Mouse (Mus musculus) ES-E14 (cell line): ENCODE measurements around the gene Abca8b. TPM values are rescaled to one million over a fixed set of nuclear protein-coding genes. Genes with fewer than 3 reads are reported as not detected.
A peak's percentile ranks its signal among the peaks of the same experiment; 100 is the strongest.

Experiments used
- DNase-seq: peaks from one replicate; pipeline ENCODE4 v3.0.0-alpha.2; 2013; ENCODE audit warnings: low read depth, low spot score
- H3K27ac ChIP-seq: 2 replicates; pipeline ENCODE4 v1.5.1; 2012; ENCODE audit warnings: low read depth, mild to moderate bottlenecking, low read length, moderate library complexity, mixed read lengths; ENCODE audit not compliant: poor library complexity, insufficient read depth, severe bottlenecking
- H3K36me3 ChIP-seq: 2 replicates; pipeline ENCODE4 v1.6.1; 2012; ENCODE audit warnings: mild to moderate bottlenecking, low read length, moderate library complexity, mixed read lengths; ENCODE audit not compliant: control insufficient read depth, poor library complexity, insufficient read depth, severe bottlenecking
- H3K4me1 ChIP-seq, 2 experiments: fragments of 150-350 bp in 1 of 2; sonication (generic) in 1 of 2; 2 replicates each; pipeline ENCODE4 v1.6.1; 2012; ENCODE audit warnings: low read length in 2 of 2, mild to moderate bottlenecking in 1 of 2, mixed read lengths in 1 of 2; ENCODE audit not compliant: control insufficient read depth in 2 of 2, insufficient read depth in 2 of 2, poor library complexity in 1 of 2
- H3K4me3 ChIP-seq, 2 experiments: fragments of 150-350 bp in 1 of 2; sonication (generic) in 1 of 2; 2 replicates each; pipeline ENCODE4 v1.5.1; 2012; ENCODE audit warnings: low read length in 2 of 2, low read depth in 1 of 2, mild to moderate bottlenecking in 1 of 2, mixed read lengths in 1 of 2; ENCODE audit not compliant: insufficient read depth in 1 of 2, poor library complexity in 1 of 2, severe bottlenecking in 1 of 2
- H3K9ac ChIP-seq: 2 replicates; pipeline ENCODE4 v1.6.1; 2012; ENCODE audit warnings: low read depth, mild to moderate bottlenecking, low read length, mixed read lengths; ENCODE audit not compliant: poor library complexity, insufficient read depth, severe bottlenecking
- H3K9me3 ChIP-seq: fragments of 150-350 bp; sonication (generic); 2 replicates; pipeline ENCODE4 v1.6.1; 2012; ENCODE audit warnings: low read depth, mild to moderate bottlenecking, low read length; ENCODE audit not compliant: control insufficient read depth, insufficient read depth
- CHD2 ChIP-seq: IDR thresholded peaks from 2 replicates; pipeline ENCODE4 v1.6.1; 2014; ENCODE audit warnings: mild to moderate bottlenecking, low read depth, low read length, inconsistent platforms
- HCFC1 ChIP-seq: IDR thresholded peaks from 2 replicates; pipeline ENCODE4 v1.6.1; 2012; ENCODE audit warnings: low read length, inconsistent platforms, borderline replicate concordance; ENCODE audit not compliant: insufficient read depth
- MAFK ChIP-seq: IDR thresholded peaks from 2 replicates; pipeline ENCODE4 v1.6.1; 2014; ENCODE audit warnings: mild to moderate bottlenecking, low read depth, low read length, inconsistent platforms; ENCODE audit not compliant: insufficient read depth
- ZC3H11A ChIP-seq: IDR thresholded peaks from 2 replicates; pipeline ENCODE4 v1.6.1; 2012; ENCODE audit warnings: low read depth, mild to moderate bottlenecking, inconsistent platforms, low read length, borderline replicate concordance
- ZNF384 ChIP-seq: IDR thresholded peaks from 2 replicates; pipeline ENCODE4 v1.6.1; 2012; ENCODE audit warnings: low read depth, low read length, inconsistent platforms
- in situ Hi-C, 2 experiments: fragments of 600-800 bp; cut with MboI; formaldehyde crosslinking; loops; one replicate each; pipeline ENCODE4 v1.15.1; 2025; ENCODE audit warnings: low sequenced_read_pairs in 2 of 2, inconsistent platforms in 1 of 2; ENCODE audit not compliant: unreplicated experiment in 2 of 2
- total RNA-seq: library from RNA; depleted of rRNA; stranded (reverse); fragments of 300-350 nt; gene quantifications from 2 replicates; pipeline ENCODE4 v1.2.3, GENCODE M21; 2012

The Abca8b gene
- total RNA-seq, 1 experiment = 0.27 TPM

DNA sequence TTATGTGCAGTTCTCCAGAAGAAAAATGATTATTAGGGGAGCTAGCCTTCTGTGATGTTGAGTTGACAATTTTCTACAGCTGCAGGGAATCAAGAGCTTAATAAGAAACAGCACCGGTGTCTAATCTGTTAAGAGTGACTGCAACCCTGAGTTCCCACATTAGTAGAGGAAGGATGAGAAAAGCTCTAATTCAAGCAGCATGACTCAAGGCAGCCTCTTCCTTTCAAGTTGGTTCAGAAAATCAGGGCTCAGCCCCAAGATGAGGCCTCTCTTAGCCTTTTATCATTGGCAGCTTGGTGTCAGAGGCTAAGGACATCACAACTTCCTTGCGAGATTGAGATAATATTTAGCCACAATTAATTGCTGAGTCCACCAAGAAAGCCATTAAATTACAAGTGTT is 85.8 kb downstream of the Abca8b start:
- in situ Hi-C loops = no loop called here
- no peak for TF ChIP-seq MAFK
- TF ChIP-seq HCFC1 = no peak
- TF ChIP-seq CHD2 = no peak
- no peak for TF ChIP-seq ZNF384
- no peak for TF ChIP-seq ZC3H11A
- H3K9me3 ChIP-seq = no peaks in the 10 kb centered on the region
- H3K36me3 ChIP-seq = no peaks in the 10 kb centered on the region
- H3K9ac ChIP-seq = no peak overlapping the region
- H3K4me3 ChIP-seq = no peak overlapping the region
- no peak for DNase-seq
- no peaks in the 10 kb centered on the region for H3K4me1 ChIP-seq
- H3K27ac ChIP-seq = no peak overlapping the region

DNA sequence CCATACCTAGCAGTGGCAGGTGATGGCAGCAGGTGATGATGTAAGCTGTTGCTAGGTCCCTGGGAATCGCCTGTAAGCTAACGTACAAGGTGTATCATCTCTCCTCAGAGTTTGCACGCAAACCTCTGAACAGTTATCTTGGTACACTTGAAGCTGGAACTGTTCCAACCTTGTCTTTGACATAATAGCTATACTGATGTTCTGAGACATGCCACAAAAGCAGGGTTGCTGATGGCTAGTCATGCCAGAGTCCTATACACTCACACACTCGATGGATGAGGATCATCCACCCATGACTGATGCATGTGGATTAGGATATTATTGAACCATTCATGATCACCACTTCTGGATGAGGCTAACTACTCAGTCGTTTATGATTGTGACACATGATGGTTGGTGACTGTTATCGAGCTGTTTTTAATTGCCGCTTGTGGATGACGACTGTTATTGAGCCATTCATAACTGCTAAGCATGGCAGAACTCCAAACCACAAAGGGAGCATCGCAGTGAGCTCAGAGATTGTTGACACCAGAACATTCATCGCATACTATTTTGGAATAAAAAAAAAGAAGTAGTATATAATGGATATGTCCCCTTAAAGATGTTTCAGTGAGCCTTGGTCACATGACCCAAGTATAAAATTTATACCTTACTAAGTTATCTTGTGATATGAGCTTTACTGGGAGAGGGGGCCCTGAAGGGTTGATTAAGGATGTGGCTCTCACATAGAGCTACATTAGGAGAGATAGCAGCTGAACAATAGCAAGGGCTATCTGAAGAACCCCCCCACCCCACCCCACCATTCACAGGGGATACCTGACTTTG is 87.2 kb downstream of the Abca8b start:
- no peaks in the 10 kb centered on the region for H3K36me3 ChIP-seq
- H3K27ac ChIP-seq = no peak overlapping the region
- no peaks in the 10 kb centered on the region for H3K4me1 ChIP-seq
- H3K9ac ChIP-seq = no peak overlapping the region
- in situ Hi-C loops = no loop called here
- TF ChIP-seq HCFC1 (no peak), CHD2 (no peak), MAFK (no peak), ZNF384 (no peak), ZC3H11A (no peak)
- no peak for DNase-seq
- H3K9me3 ChIP-seq = no peaks in the 10 kb centered on the region
- no peak overlapping the region for H3K4me3 ChIP-seq

DNA sequence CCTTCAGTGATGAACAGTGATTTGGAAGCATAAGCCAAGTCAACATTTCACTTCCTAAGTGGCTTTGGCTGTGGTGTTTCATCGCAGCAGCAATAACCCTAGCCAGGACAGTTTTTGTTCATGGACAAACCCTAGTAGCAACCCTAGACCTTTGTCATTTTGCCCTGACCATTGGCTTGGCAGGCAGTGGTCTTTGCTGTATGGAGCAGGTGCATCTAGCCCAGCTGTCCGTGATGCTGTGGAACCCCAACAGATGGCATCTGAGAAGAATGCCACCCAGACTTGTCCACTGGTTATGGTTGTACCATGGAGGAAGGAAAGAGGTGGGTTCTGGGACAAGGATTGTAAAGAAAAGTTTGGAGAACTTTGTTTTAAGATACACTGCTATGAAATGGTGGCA is 88.1 kb downstream of the Abca8b start:
- H3K9ac ChIP-seq = no peak overlapping the region
- H3K4me1 ChIP-seq = no peaks in the 10 kb centered on the region; a peak in 1 of 4 replicates
- in situ Hi-C loops = no loop called here
- H3K9me3 ChIP-seq = no peaks in the 10 kb centered on the region
- no peaks in the 10 kb centered on the region for H3K36me3 ChIP-seq
- no peak overlapping the region for H3K4me3 ChIP-seq
- no peak overlapping the region for H3K27ac ChIP-seq
- DNase-seq = no peak
- TF ChIP-seq HCFC1 (no peak), ZC3H11A (no peak), ZNF384 (no peak), CHD2 (no peak)

DNA sequence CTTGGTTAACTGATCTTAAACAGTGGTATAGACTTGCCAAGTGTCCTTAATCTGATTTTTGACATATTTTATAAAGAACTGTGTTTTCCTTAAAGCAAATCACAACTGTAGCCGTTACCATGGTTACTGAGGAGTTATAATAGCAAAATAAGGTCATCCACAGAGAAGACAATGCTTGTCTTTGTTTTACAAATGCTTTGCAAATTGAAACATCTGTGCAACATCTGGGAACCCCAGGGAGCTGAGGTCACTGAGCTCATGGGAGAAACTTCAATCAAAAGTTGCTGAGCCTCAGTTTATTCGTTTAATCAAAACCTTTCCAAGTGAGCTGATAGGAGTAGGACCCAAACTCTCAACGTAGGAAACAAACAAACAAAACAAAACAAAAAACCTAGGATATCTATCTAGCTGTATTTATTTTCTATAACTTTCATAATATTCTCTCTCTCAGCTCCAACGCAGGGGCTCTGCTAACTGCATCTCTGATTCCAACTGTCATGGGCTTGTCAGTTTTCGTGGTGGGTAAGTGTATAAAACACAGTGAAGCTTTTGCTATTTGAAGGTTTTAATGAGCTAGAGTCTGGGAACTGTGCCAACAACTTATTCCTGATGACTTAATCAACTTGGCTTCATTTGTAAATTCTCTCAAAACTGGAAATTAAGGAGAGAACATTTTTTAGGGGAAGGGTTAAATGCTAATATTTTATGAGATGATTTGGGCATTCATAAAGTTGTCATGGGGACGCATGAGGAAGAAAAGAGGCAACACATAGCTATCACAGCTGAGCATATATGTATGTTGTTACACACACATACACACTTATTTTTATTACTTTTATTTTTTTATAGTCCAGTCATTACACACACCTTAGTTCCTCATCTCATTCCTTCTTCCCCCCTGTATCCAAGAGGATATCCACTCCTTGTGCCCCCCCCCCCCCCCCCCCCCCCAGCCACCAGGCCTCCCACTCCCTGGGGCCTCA is 92.7 kb downstream of the Abca8b start:
- Histone ChIP-seq H3K27ac (no peak overlapping the region), H3K9me3 (0 out of 2 replicates have a peak, but pooled peaks cover 3% of the 10 kb centered on the region), H3K4me3 (no peak overlapping the region), H3K4me1 (no peaks in the 10 kb centered on the region; a peak in 1 of 4 replicates), H3K36me3 (no peaks in the 10 kb centered on the region), H3K9ac (no peak overlapping the region)
- in situ Hi-C loops = no loop called here
- TF ChIP-seq CHD2 (no peak), HCFC1 (no peak), ZNF384 (no peak), ZC3H11A (no peak), MAFK (no peak)
- DNase-seq = peak; percentile 17
